In the genomic region with DNA sequence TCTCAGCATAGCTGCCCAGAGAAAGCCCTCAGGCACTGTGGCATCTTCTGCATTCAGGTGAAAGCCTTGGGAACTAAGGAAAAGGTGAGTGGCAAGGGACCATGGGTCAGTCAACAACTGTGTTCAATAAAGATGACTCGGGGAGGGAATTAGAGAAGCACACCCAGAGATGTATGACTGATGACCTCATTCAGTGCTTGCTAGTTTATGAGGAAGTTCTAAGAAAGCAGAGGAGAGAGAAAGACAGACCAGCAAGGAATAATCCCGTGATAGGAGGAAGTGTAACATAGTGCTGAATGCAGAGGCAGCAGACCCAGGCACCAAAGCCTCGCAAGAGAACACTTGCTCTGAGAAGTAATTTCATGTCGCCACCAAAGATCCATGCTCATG, we compare ENCODE assay signal across 12 mouse cellular contexts. TPM values are rescaled to one million over a fixed set of nuclear protein-coding genes. Genes with fewer than 3 reads are reported as not detected.
DNase-seq lines count a peak whose midpoint lies in the region; ATAC-seq and TF ChIP-seq lines count a peak whose summit lies in the region.
"Had no signal": no experiment of that assay in that cellular context is flagged by ENCODE, and none has a peak within 500 bp of the region (broad histone marks: within the 10 kb centered on the region; RNA-seq: fewer than 3 reads in every experiment).

No protein-coding gene starts in this region.

- peak overlapping the region; percentile 3; the same call in 1 of the 2 replicates for H3K27ac ChIP-seq in kidney, embryonic 15.5 days
- H3K27ac ChIP-seq in embryonic facial prominence, embryonic 14.5 days (replicated peaks; ENCODE audit: low read depth, low read length), result peak overlapping the region; percentile 80
- H3K27ac ChIP-seq in liver, postnatal 0 days (ENCODE audit: low read depth), result peak overlapping the region; percentile 29; the same call in 1 of the 2 replicates
- H3K27ac ChIP-seq: forebrain, embryonic 12.5 days; hindbrain, embryonic 12.5 days had no signal

- H3K9ac ChIP-seq in kidney, embryonic 15.5 days, result no peak overlapping the region
- no peak overlapping the region for H3K9ac ChIP-seq in embryonic facial prominence, embryonic 14.5 days (ENCODE audit: low read depth, low read length)
- H3K9ac ChIP-seq in liver, postnatal 0 days (replicated peaks), result no peak overlapping the region
- H3K9ac ChIP-seq: forebrain, embryonic 12.5 days; hindbrain, embryonic 12.5 days had no signal

- no peak overlapping the region for H3K4me2 ChIP-seq in kidney, embryonic 15.5 days
- H3K4me2 ChIP-seq in embryonic facial prominence, embryonic 14.5 days (ENCODE audit: low read depth, low read length), result no peak overlapping the region
- no peak overlapping the region for H3K4me2 ChIP-seq in liver, postnatal 0 days (ENCODE audit: low read depth, low read length)
- H3K4me2 ChIP-seq: forebrain, embryonic 12.5 days; hindbrain, embryonic 12.5 days had no signal

- WGBS in kidney, embryonic 15.5 days, result 76% methylated on average over 4 of the region's 4 CpGs
- WGBS in embryonic facial prominence, embryonic 14.5 days, result 74% methylated on average over 4 of the region's 4 CpGs
- 63% methylated on average over 4 of the region's 4 CpGs for WGBS in liver, postnatal 0 days (ENCODE audit: insufficient replicate concordance)

- H3K4me1 ChIP-seq in kidney, embryonic 15.5 days, result peaks cover 15% of the 10 kb centered on the region; the same call in 1 of the 2 replicates
- peaks cover 18% of the 10 kb centered on the region for H3K4me1 ChIP-seq in embryonic facial prominence, embryonic 14.5 days (ENCODE audit: control insufficient read depth, insufficient read depth, low read length)
- peaks cover 4% of the 10 kb centered on the region for H3K4me1 ChIP-seq in liver, postnatal 0 days (ENCODE audit: insufficient read depth)

- no peak; the same call in 1 of the 2 replicates for ATAC-seq in kidney, embryonic 15.5 days (replicated peaks; ENCODE audit: low FRiP score)
- ATAC-seq in embryonic facial prominence, embryonic 14.5 days (ENCODE audit: low read depth), result no peak
- ATAC-seq in liver, postnatal 0 days, result peak; percentile 66; the same call in 1 of the 2 replicates

- TF ChIP-seq EP300 in liver, postnatal 0 days (IDR thresholded peaks at IDR 0.05; ENCODE audit: low read depth), result no peak

- peaks cover 80% of the 10 kb centered on the region for H3K36me3 ChIP-seq in kidney, embryonic 15.5 days
- H3K36me3 ChIP-seq in embryonic facial prominence, embryonic 14.5 days (ENCODE audit: control insufficient read depth, insufficient read depth, low read length), result peaks cover 74% of the 10 kb centered on the region
- H3K36me3 ChIP-seq in liver, postnatal 0 days (replicated peaks; ENCODE audit: insufficient read depth, low read length), result peaks cover 33% of the 10 kb centered on the region

- H3K27me3 ChIP-seq in kidney, embryonic 15.5 days, result no peaks in the 10 kb centered on the region
- H3K27me3 ChIP-seq in embryonic facial prominence, embryonic 14.5 days (replicated peaks; ENCODE audit: control insufficient read depth, insufficient read depth, low read length), result no peaks in the 10 kb centered on the region
- no peaks in the 10 kb centered on the region for H3K27me3 ChIP-seq in liver, postnatal 0 days (ENCODE audit: insufficient read depth, low read length)
- H3K27me3 ChIP-seq: forebrain, embryonic 12.5 days; hindbrain, embryonic 12.5 days had no signal

- H3K9me3 ChIP-seq in kidney, embryonic 15.5 days (replicated peaks), result no peaks in the 10 kb centered on the region
- no peaks in the 10 kb centered on the region for H3K9me3 ChIP-seq in embryonic facial prominence, embryonic 14.5 days (ENCODE audit: control insufficient read depth, low read length)
- no peaks in the 10 kb centered on the region for H3K9me3 ChIP-seq in liver, postnatal 0 days (ENCODE audit: low read length)
- H3K9me3 ChIP-seq: forebrain, embryonic 12.5 days; hindbrain, embryonic 12.5 days had no signal

- H3K4me3 ChIP-seq in kidney, embryonic 15.5 days (replicated peaks), result no peak overlapping the region
- no peak overlapping the region for H3K4me3 ChIP-seq in embryonic facial prominence, embryonic 14.5 days (ENCODE audit: low read depth, low read length)
- H3K4me3 ChIP-seq in liver, postnatal 0 days (ENCODE audit: low read depth, low read length), result no peak overlapping the region
- H3K4me3 ChIP-seq: forebrain, embryonic 12.5 days; hindbrain, embryonic 12.5 days had no signal

- DNase-seq in kidney, adult 9 months, result no peak
- DNase-seq in 416B (ENCODE audit: low read depth), result peak; percentile 37
- DNase-seq in embryonic facial prominence, embryonic 14.5 days (ENCODE audit: low spot score), result no peak
- no peak for DNase-seq in liver, postnatal 0 days
- no peak for DNase-seq in T-cell, adult 2 months (ENCODE audit: low spot score)
- DNase-seq in Muller cell, postnatal 12 days (ENCODE audit: inconsistent ontology term), result no peak
- DNase-seq in gastrocnemius, postnatal 10 days, result no peak
- DNase-seq: kidney, postnatal 10 days; right cerebral cortex, postnatal 4 days had no signal

- TF ChIP-seq CTCF in liver, postnatal 0 days (IDR thresholded peaks at IDR 0.05; ENCODE audit: low read depth), result no peak

RNA-seq across cellular contexts. Expression of gene Lmbrd2, which starts 8.9 kb away (rescaled TPM):
- 3.6 and 3.7 TPM in 2 replicates for polyA plus RNA-seq in kidney, embryonic 15.5 days (2015; fragmentation: Nextera tagmentation; extraction: Ambion mirVana)
- polyA plus RNA-seq in embryonic facial prominence, embryonic 14.5 days (2014; fragmentation: Nextera tagmentation; extraction: Ambion mirVana), result 4.3 and 6.2 TPM in 2 replicates
- polyA plus RNA-seq in liver, postnatal 0 days (2015; fragmentation: Nextera tagmentation; extraction: Ambion mirVana), result 1.5 and 1.8 TPM in 2 replicates
- 10 to 100 TPM; 16.6 to 16.7 TPM for total RNA-seq in gastrocnemius, postnatal 10 days (2021)

RNA-seq across cellular contexts. Expression of gene Skp2, which starts 23.7 kb away (rescaled TPM):
- polyA plus RNA-seq in kidney, embryonic 15.5 days (2015; fragmentation: Nextera tagmentation; extraction: Ambion mirVana), result 81.1 and 81.9 TPM in 2 replicates
- 76.9 and 89.2 TPM in 2 replicates for polyA plus RNA-seq in embryonic facial prominence, embryonic 14.5 days (2014; fragmentation: Nextera tagmentation; extraction: Ambion mirVana)
- polyA plus RNA-seq in liver, postnatal 0 days (2015; fragmentation: Nextera tagmentation; extraction: Ambion mirVana), result 6.0 and 6.4 TPM in 2 replicates
- total RNA-seq in gastrocnemius, postnatal 10 days (2021), result 1 to 10 TPM; 5.5 to 8.5 TPM

Comparison
In these comparisons a context has a peak if more than half of its experiments do, and no peak if none do; other contexts are left out.
1. H3K27ac ChIP-seq: peak in every context shown above with its lines; median percentile 80 in embryonic facial prominence, embryonic 14.5 days; 29 in liver, postnatal 0 days; 3 in kidney, embryonic 15.5 days.
2. RNA of gene Skp2, which starts 23.7 kb away (polyA plus RNA-seq): 81.1 to 81.9 TPM in kidney, embryonic 15.5 days and 76.9 to 89.2 TPM in embryonic facial prominence, embryonic 14.5 days; 6.0 to 6.4 TPM in liver, postnatal 0 days; every median in the first group is over 10 times any median in the second.